Mouse (Mus musculus): ENCODE data around the gene Efemp1. TPM values are rescaled to one million over a fixed set of nuclear protein-coding genes. Genes with fewer than 3 reads are reported as not detected.

Efemp1 gene
- 20.5 and 22.7 TPM in 2 replicates for polyA plus RNA-seq (2015; fragmentation: Nextera tagmentation; extraction: Ambion mirVana)

GRCm38 (mm10) chr11:28853102-28853800 is at the start of gene Efemp1:
Efemp1 (plus strand) TSS chr11:28853204.
- ATAC-seq (ENCODE audit: low FRiP score, low TSS enrichment): peak; percentile 94
- Histone ChIP-seq H3K9ac (replicated peaks; ENCODE audit: low read length) (peak within 1 kb of the TSS; percentile 68), H3K4me3 (ENCODE audit: low read length) (peak within 1 kb of the TSS; percentile 60), H3K36me3 (ENCODE audit: insufficient read depth, low read length) (no peaks in the 10 kb centered on the region), H3K4me2 (replicated peaks; ENCODE audit: low read depth, low read length) (peak within 1 kb of the TSS; percentile 94), H3K27me3 (ENCODE audit: insufficient read depth, low read length) (peaks cover 4% of the 10 kb centered on the region; the same call in 1 of the 2 replicates), H3K27ac (ENCODE audit: low read length) (peak within 1 kb of the TSS; percentile 18; the same call in 1 of the 2 replicates), H3K9me3 (ENCODE audit: low read length) (no peaks in the 10 kb centered on the region), H3K4me1 (ENCODE audit: insufficient read depth, low read length) (peaks cover 11% of the 10 kb centered on the region)
- under 1% methylated on average over 29 of the region's 30 CpGs for WGBS

GRCm38 (mm10) chr11:28808685-28809084 is 44.3 kb upstream of the Efemp1 start:
- Histone ChIP-seq H3K27ac (ENCODE audit: low read length) (no peak overlapping the region), H3K9me3 (ENCODE audit: low read length) (no peaks in the 10 kb centered on the region), H3K4me2 (replicated peaks; ENCODE audit: low read depth, low read length) (no peak overlapping the region), H3K4me3 (ENCODE audit: low read length) (no peak overlapping the region), H3K36me3 (ENCODE audit: insufficient read depth, low read length) (no peaks in the 10 kb centered on the region), H3K9ac (replicated peaks; ENCODE audit: low read length) (no peak overlapping the region), H3K27me3 (ENCODE audit: insufficient read depth, low read length) (no peaks in the 10 kb centered on the region), H3K4me1 (ENCODE audit: insufficient read depth, low read length) (no peaks in the 10 kb centered on the region)
- ATAC-seq (ENCODE audit: low FRiP score, low TSS enrichment): no peak
- 52% methylated on average over 3 of the region's 3 CpGs for WGBS

- 83% methylated on average over 2 of the region's 2 CpGs for WGBS
Measured at GRCm38 (mm10) chr11:28811874-28812273, 41.1 kb upstream of the Efemp1 start.

GRCm38 (mm10) chr11:28812564-28812963 is 40.4 kb upstream of the Efemp1 start:
- ATAC-seq (ENCODE audit: low FRiP score, low TSS enrichment): no peak
- no peaks in the 10 kb centered on the region for H3K36me3 ChIP-seq (ENCODE audit: insufficient read depth, low read length)
- 53% methylated on average over 2 of the region's 2 CpGs for WGBS
- no peaks in the 10 kb centered on the region for H3K9me3 ChIP-seq (ENCODE audit: low read length)
- no peak overlapping the region for H3K27ac ChIP-seq (ENCODE audit: low read length)
- H3K27me3 ChIP-seq (ENCODE audit: insufficient read depth, low read length): no peaks in the 10 kb centered on the region
- no peak overlapping the region for H3K4me3 ChIP-seq (ENCODE audit: low read length)
- no peak overlapping the region for H3K4me2 ChIP-seq (replicated peaks; ENCODE audit: low read depth, low read length)
- H3K4me1 ChIP-seq (ENCODE audit: insufficient read depth, low read length): no peaks in the 10 kb centered on the region
- no peak overlapping the region for H3K9ac ChIP-seq (replicated peaks; ENCODE audit: low read length)

More at GRCm38 (mm10) chr11:28811874-28812273, 41.1 kb upstream of the Efemp1 start:
- no peak overlapping the region for H3K9ac ChIP-seq (replicated peaks; ENCODE audit: low read length)
- H3K36me3 ChIP-seq (ENCODE audit: insufficient read depth, low read length): no peaks in the 10 kb centered on the region
- H3K27ac ChIP-seq (ENCODE audit: low read length): no peak overlapping the region
- H3K4me1 ChIP-seq (ENCODE audit: insufficient read depth, low read length): no peaks in the 10 kb centered on the region
- H3K4me3 ChIP-seq (ENCODE audit: low read length): no peak overlapping the region
- ATAC-seq (ENCODE audit: low FRiP score, low TSS enrichment): no peak
- H3K4me2 ChIP-seq (replicated peaks; ENCODE audit: low read depth, low read length): no peak overlapping the region
- H3K9me3 ChIP-seq (ENCODE audit: low read length): no peaks in the 10 kb centered on the region
- no peaks in the 10 kb centered on the region for H3K27me3 ChIP-seq (ENCODE audit: insufficient read depth, low read length)

- H3K36me3 ChIP-seq (ENCODE audit: insufficient read depth, low read length): no peaks in the 10 kb centered on the region
Measured at GRCm38 (mm10) chr11:28817405-28817804, 35.6 kb upstream of the Efemp1 start.

GRCm38 (mm10) chr11:28826950-28827349 is 26.1 kb upstream of the Efemp1 start:
- Histone ChIP-seq H3K4me2 (replicated peaks; ENCODE audit: low read depth, low read length) (no peak overlapping the region), H3K27me3 (ENCODE audit: insufficient read depth, low read length) (no peaks in the 10 kb centered on the region), H3K9me3 (ENCODE audit: low read length) (no peaks in the 10 kb centered on the region), H3K27ac (ENCODE audit: low read length) (no peak overlapping the region), H3K4me3 (ENCODE audit: low read length) (no peak overlapping the region), H3K9ac (replicated peaks; ENCODE audit: low read length) (no peak overlapping the region), H3K4me1 (ENCODE audit: insufficient read depth, low read length) (no peaks in the 10 kb centered on the region), H3K36me3 (ENCODE audit: insufficient read depth, low read length) (no peaks in the 10 kb centered on the region)
- WGBS: 73% methylated on average over 2 of the region's 2 CpGs
- no peak for ATAC-seq (ENCODE audit: low FRiP score, low TSS enrichment)

More at GRCm38 (mm10) chr11:28817405-28817804, 35.6 kb upstream of the Efemp1 start:
- Histone ChIP-seq H3K9me3 (ENCODE audit: low read length) (no peaks in the 10 kb centered on the region), H3K27ac (ENCODE audit: low read length) (no peak overlapping the region), H3K27me3 (ENCODE audit: insufficient read depth, low read length) (no peaks in the 10 kb centered on the region), H3K9ac (replicated peaks; ENCODE audit: low read length) (no peak overlapping the region), H3K4me3 (ENCODE audit: low read length) (no peak overlapping the region), H3K4me2 (replicated peaks; ENCODE audit: low read depth, low read length) (no peak overlapping the region), H3K4me1 (ENCODE audit: insufficient read depth, low read length) (no peaks in the 10 kb centered on the region)
- WGBS: 88% methylated on average over 4 of the region's 4 CpGs
- no peak for ATAC-seq (ENCODE audit: low FRiP score, low TSS enrichment)

GRCm38 (mm10) chr11:28833809-28834208 is 19.2 kb upstream of the Efemp1 start:
- H3K4me3 ChIP-seq (ENCODE audit: low read length): no peak overlapping the region
- H3K27me3 ChIP-seq (ENCODE audit: insufficient read depth, low read length): no peaks in the 10 kb centered on the region
- no peaks in the 10 kb centered on the region for H3K36me3 ChIP-seq (ENCODE audit: insufficient read depth, low read length)
- H3K9ac ChIP-seq (replicated peaks; ENCODE audit: low read length): no peak overlapping the region
- no peaks in the 10 kb centered on the region for H3K9me3 ChIP-seq (ENCODE audit: low read length)
- ATAC-seq (ENCODE audit: low FRiP score, low TSS enrichment): no peak
- no peak overlapping the region for H3K4me2 ChIP-seq (replicated peaks; ENCODE audit: low read depth, low read length)
- 0 out of 2 replicates have a peak, but pooled peaks cover 5% of the 10 kb centered on the region for H3K4me1 ChIP-seq (ENCODE audit: insufficient read depth, low read length)
- WGBS: 44% methylated on average over 3 of the region's 3 CpGs
- no peak overlapping the region for H3K27ac ChIP-seq (ENCODE audit: low read length)

GRCm38 (mm10) chr11:28835141-28835540 is 17.9 kb upstream of the Efemp1 start:
- Histone ChIP-seq H3K4me3 (ENCODE audit: low read length) (no peak overlapping the region), H3K36me3 (ENCODE audit: insufficient read depth, low read length) (no peaks in the 10 kb centered on the region), H3K4me1 (ENCODE audit: insufficient read depth, low read length) (0 out of 2 replicates have a peak, but pooled peaks cover 5% of the 10 kb centered on the region), H3K27ac (ENCODE audit: low read length) (no peak overlapping the region), H3K9me3 (ENCODE audit: low read length) (no peaks in the 10 kb centered on the region), H3K4me2 (replicated peaks; ENCODE audit: low read depth, low read length) (no peak overlapping the region), H3K27me3 (ENCODE audit: insufficient read depth, low read length) (no peaks in the 10 kb centered on the region), H3K9ac (replicated peaks; ENCODE audit: low read length) (no peak overlapping the region)
- ATAC-seq (ENCODE audit: low FRiP score, low TSS enrichment): no peak

GRCm38 (mm10) chr11:28849841-28850240 is 3.2 kb upstream of the Efemp1 start:
- peaks cover 4% of the 10 kb centered on the region; the same call in 1 of the 2 replicates for H3K27me3 ChIP-seq (ENCODE audit: insufficient read depth, low read length)
- peaks cover 11% of the 10 kb centered on the region for H3K4me1 ChIP-seq (ENCODE audit: insufficient read depth, low read length)
- no peak for ATAC-seq (ENCODE audit: low FRiP score, low TSS enrichment)
- H3K27ac ChIP-seq (ENCODE audit: low read length): no peak overlapping the region
- H3K4me3 ChIP-seq (ENCODE audit: low read length): no peak overlapping the region
- no peaks in the 10 kb centered on the region for H3K36me3 ChIP-seq (ENCODE audit: insufficient read depth, low read length)
- H3K9me3 ChIP-seq (ENCODE audit: low read length): no peaks in the 10 kb centered on the region
- H3K4me2 ChIP-seq (replicated peaks; ENCODE audit: low read depth, low read length): no peak overlapping the region
- no peak overlapping the region for H3K9ac ChIP-seq (replicated peaks; ENCODE audit: low read length)

- no peak for ATAC-seq (ENCODE audit: low FRiP score, low TSS enrichment)
- 67% methylated on average over 4 of the region's 4 CpGs for WGBS
- no peak overlapping the region for H3K9ac ChIP-seq (replicated peaks; ENCODE audit: low read length)
- H3K27ac ChIP-seq (ENCODE audit: low read length): no peak overlapping the region
- no peak overlapping the region for H3K4me2 ChIP-seq (replicated peaks; ENCODE audit: low read depth, low read length)
- H3K27me3 ChIP-seq (ENCODE audit: insufficient read depth, low read length): peaks cover 4% of the 10 kb centered on the region; the same call in 1 of the 2 replicates
- H3K4me3 ChIP-seq (ENCODE audit: low read length): no peak overlapping the region
- H3K36me3 ChIP-seq (ENCODE audit: insufficient read depth, low read length): no peaks in the 10 kb centered on the region
- H3K4me1 ChIP-seq (ENCODE audit: insufficient read depth, low read length): peaks cover 11% of the 10 kb centered on the region
- H3K9me3 ChIP-seq (ENCODE audit: low read length): no peaks in the 10 kb centered on the region
Measured at GRCm38 (mm10) chr11:28851645-28852044, 1.4 kb upstream of the Efemp1 start.

Measured in kidney, embryonic 16.5 days (tissue).